Mouse (Mus musculus) forebrain, postnatal 0 days (tissue): ENCODE measurements around the gene Msi2. TPM values are rescaled to one million over a fixed set of nuclear protein-coding genes. Genes with fewer than 3 reads are reported as not detected.

Experiments used
- ATAC-seq: fragments of 200-750 bp; cut with Nextera tagmentation; 2 replicates; pipeline ENCODE4 v1.8.0; 2017; ENCODE audit warnings: mild to moderate bottlenecking, moderate library complexity
- DNase-seq: peaks from one replicate; pipeline ENCODE4 v3.0.0-alpha.2; 2015
- H3K27ac ChIP-seq: fragments of 300-500 bp; sonication (generic); 2 replicates; pipeline ENCODE4 v1.5.1; 2014; ENCODE audit warnings: low read depth, mild to moderate bottlenecking, antibody characterized with exemption, low read length, moderate library complexity, mixed read lengths
- H3K27me3 ChIP-seq: fragments of 300-500 bp; sonication (generic); 2 replicates; pipeline ENCODE4 v1.6.1; 2014; ENCODE audit warnings: mild to moderate bottlenecking, low read length, mixed read lengths; ENCODE audit not compliant: insufficient read depth
- H3K36me3 ChIP-seq: fragments of 300-500 bp; sonication (generic); 2 replicates; pipeline ENCODE4 v1.6.1; 2014; ENCODE audit warnings: mild to moderate bottlenecking, moderate library complexity; ENCODE audit not compliant: insufficient read depth
- H3K4me1 ChIP-seq: fragments of 300-500 bp; sonication (generic); 2 replicates; pipeline ENCODE4 v1.6.1; 2014; ENCODE audit warnings: antibody characterized with exemption; ENCODE audit not compliant: insufficient read depth
- H3K4me2 ChIP-seq: fragments of 300-500 bp; sonication (generic); 2 replicates; pipeline ENCODE4 v1.6.1; 2014; ENCODE audit warnings: low read depth, mild to moderate bottlenecking, moderate library complexity
- H3K4me3 ChIP-seq: fragments of 300-500 bp; sonication (generic); 2 replicates; pipeline ENCODE4 v1.5.1; 2014; ENCODE audit warnings: low read depth, low read length, mixed read lengths
- H3K9ac ChIP-seq: fragments of 300-500 bp; sonication (generic); 2 replicates; pipeline ENCODE4 v1.6.1; 2014; ENCODE audit warnings: mild to moderate bottlenecking
- H3K9me3 ChIP-seq: fragments of 300-500 bp; sonication (generic); 2 replicates; pipeline ENCODE4 v1.6.1; 2016; ENCODE audit warnings: low read length
- CTCF ChIP-seq: sonication (generic); IDR thresholded peaks from 2 replicates; pipeline ENCODE4 v1.5.1; 2016; ENCODE audit warnings: antibody characterized with exemption, control low read depth, low read depth
- WGBS: fragments of 180-500 bp; shearing (Covaris S2); extraction: QIAGEN DNeasy Blood & Tissue Kit; methylation state at CpG from one replicate; pipeline ENCODE4 v1.1.7; 2014; 5-methylcytosine and 5-hydroxymethylcytosine counted together
- polyA plus RNA-seq: library from polyadenylated mRNA; unstranded; fragments of >200 nt; fragmentation: Nextera tagmentation; extraction: Ambion mirVana; gene quantifications from 2 replicates; pipeline ENCODE4 v1.2.1, GENCODE M21; 2015
- total RNA-seq: library from RNA; depleted of rRNA; stranded (reverse); fragments of >200 nt; gene quantifications from 2 replicates; pipeline ENCODE4 v1.2.3, GENCODE M21; 2014

Msi2 gene
- total and polyA plus RNA-seq, 2 experiments from 2014 or later = 18.5 to 107 TPM

GRCm38 (mm10) chr11:88551034-88551433 is 167.3 kb downstream of the Msi2 start:
- no peak overlapping the region for H3K27ac ChIP-seq
- H3K4me2 ChIP-seq = no peak overlapping the region
- H3K27me3 ChIP-seq = no peaks in the 10 kb centered on the region; the same call in 1 of the 2 replicates
- H3K9me3 ChIP-seq = no peaks in the 10 kb centered on the region
- H3K9ac ChIP-seq = no peak overlapping the region
- DNase-seq = no peak
- H3K4me1 ChIP-seq = 0 out of 2 replicates have a peak, but pooled peaks cover 4% of the 10 kb centered on the region
- TF ChIP-seq CTCF = no peak
- WGBS = 13% methylated on average over 3 of the region's 3 CpGs
- peak; percentile 85 for ATAC-seq
- no peaks in the 10 kb centered on the region for H3K36me3 ChIP-seq
- H3K4me3 ChIP-seq = no peak overlapping the region

GRCm38 (mm10) chr11:88550083-88550907 is 168.0 kb downstream of the Msi2 start:
- H3K27me3 ChIP-seq = no peaks in the 10 kb centered on the region; the same call in 1 of the 2 replicates
- WGBS = 42% methylated on average over 6 of the region's 6 CpGs
- TF ChIP-seq CTCF = peak; percentile 23; the same call in 1 of the 2 replicates
- no peaks in the 10 kb centered on the region for H3K36me3 ChIP-seq
- H3K9ac ChIP-seq = no peak overlapping the region
- no peak for DNase-seq
- H3K9me3 ChIP-seq = no peaks in the 10 kb centered on the region
- 0 out of 2 replicates have a peak, but pooled peaks cover 4% of the 10 kb centered on the region for H3K4me1 ChIP-seq
- ATAC-seq = no peak
- no peak overlapping the region for H3K4me2 ChIP-seq
- 0 out of 2 replicates have a peak overlapping the region, but pooled peaks have one; percentile 1 for H3K27ac ChIP-seq
- no peak overlapping the region for H3K4me3 ChIP-seq

- ATAC-seq = no peak
- no peak overlapping the region for H3K27ac ChIP-seq
- WGBS = 75% methylated on average over 13 of the region's 13 CpGs
Observed at GRCm38 (mm10) chr11:88549529-88549900, 168.8 kb downstream of the Msi2 start.

GRCm38 (mm10) chr11:88548832-88549528 is 169.3 kb downstream of the Msi2 start:
- Histone ChIP-seq H3K4me1 (0 out of 2 replicates have a peak, but pooled peaks cover 4% of the 10 kb centered on the region), H3K27me3 (no peaks in the 10 kb centered on the region; the same call in 1 of the 2 replicates), H3K36me3 (no peaks in the 10 kb centered on the region), H3K9me3 (no peaks in the 10 kb centered on the region), H3K4me3 (no peak overlapping the region), H3K27ac (no peak overlapping the region), H3K9ac (no peak overlapping the region), H3K4me2 (no peak overlapping the region)
- TF ChIP-seq CTCF = no peak
- WGBS = 69% methylated on average over 6 of the region's 6 CpGs
- DNase-seq = no peak
- ATAC-seq = no peak

More at GRCm38 (mm10) chr11:88549529-88549900, 168.8 kb downstream of the Msi2 start:
- Histone ChIP-seq H3K4me2 (no peak overlapping the region), H3K9me3 (no peaks in the 10 kb centered on the region), H3K4me1 (0 out of 2 replicates have a peak, but pooled peaks cover 4% of the 10 kb centered on the region), H3K36me3 (no peaks in the 10 kb centered on the region), H3K27me3 (no peaks in the 10 kb centered on the region; the same call in 1 of the 2 replicates), H3K4me3 (no peak overlapping the region), H3K9ac (no peak overlapping the region)
- no peak for TF ChIP-seq CTCF
- no peak for DNase-seq

- TF ChIP-seq CTCF = no peak
- H3K4me1 ChIP-seq = 0 out of 2 replicates have a peak, but pooled peaks cover 4% of the 10 kb centered on the region
- no peaks in the 10 kb centered on the region for H3K9me3 ChIP-seq
- no peaks in the 10 kb centered on the region; the same call in 1 of the 2 replicates for H3K27me3 ChIP-seq
- no peak overlapping the region for H3K27ac ChIP-seq
- H3K9ac ChIP-seq = no peak overlapping the region
- H3K36me3 ChIP-seq = no peaks in the 10 kb centered on the region
- H3K4me3 ChIP-seq = no peak overlapping the region
- no peak overlapping the region for H3K4me2 ChIP-seq
- DNase-seq (no peak), ATAC-seq (no peak)
- 66% methylated on average over 7 of the region's 7 CpGs for WGBS
Observed at GRCm38 (mm10) chr11:88548423-88548822, 169.9 kb downstream of the Msi2 start.

GRCm38 (mm10) chr11:88543771-88544170 is 174.5 kb downstream of the Msi2 start:
- Histone ChIP-seq H3K27me3 (no peaks in the 10 kb centered on the region), H3K9ac (no peak overlapping the region), H3K9me3 (no peaks in the 10 kb centered on the region), H3K27ac (no peak overlapping the region), H3K36me3 (no peaks in the 10 kb centered on the region), H3K4me1 (0 out of 2 replicates have a peak, but pooled peaks cover 6% of the 10 kb centered on the region), H3K4me2 (no peak overlapping the region), H3K4me3 (no peak overlapping the region)
- no peak for TF ChIP-seq CTCF
- ATAC-seq (no peak), DNase-seq (no peak)
- 81% methylated on average over 6 of the region's 6 CpGs for WGBS

- no peak overlapping the region for H3K9ac ChIP-seq
- no peak overlapping the region for H3K4me2 ChIP-seq
- no peak for TF ChIP-seq CTCF
- no peak overlapping the region for H3K4me3 ChIP-seq
- 0 out of 2 replicates have a peak, but pooled peaks cover 6% of the 10 kb centered on the region for H3K4me1 ChIP-seq
- H3K27me3 ChIP-seq = no peaks in the 10 kb centered on the region
- no peaks in the 10 kb centered on the region for H3K36me3 ChIP-seq
- WGBS = 7% methylated on average over 3 of the region's 3 CpGs
- H3K9me3 ChIP-seq = no peaks in the 10 kb centered on the region
- no peak overlapping the region for H3K27ac ChIP-seq
- DNase-seq (no peak), ATAC-seq (no peak)
Observed at GRCm38 (mm10) chr11:88542817-88543216, 175.5 kb downstream of the Msi2 start.
